Mouse (Mus musculus): ENCODE data around the gene Car9.
"Not testable (repeated sequence)": the region's sequence is repeated elsewhere in the genome, so short reads cannot be mapped to it uniquely, and the experiment has no call there.

The Car9 gene

GRCm38 (mm10) chr4:43506536-43507185 is at the start of gene Car9:
Gene Car9, plus strand, starts transcription at chr4:43506966.
- DNase-seq (ENCODE audit: low spot score), result no peak

GRCm38 (mm10) chr4:43457124-43457523 is 49.6 kb upstream of the Car9 start:
- DNase-seq (ENCODE audit: low spot score), result no peak

- DNase-seq (ENCODE audit: low spot score), result no peak
Measured at GRCm38 (mm10) chr4:43463102-43463501, 43.7 kb upstream of the Car9 start.

GRCm38 (mm10) chr4:43465935-43466334 is 40.8 kb upstream of the Car9 start:
- no peak for DNase-seq (ENCODE audit: low spot score)

GRCm38 (mm10) chr4:43466872-43467271 is 39.9 kb upstream of the Car9 start:
- no peak for DNase-seq (ENCODE audit: low spot score)

- DNase-seq (ENCODE audit: low spot score), result no peak
Measured at GRCm38 (mm10) chr4:43470301-43470700, 36.5 kb upstream of the Car9 start.

GRCm38 (mm10) chr4:43473636-43474035 is 33.1 kb upstream of the Car9 start:
- no peak for DNase-seq (ENCODE audit: low spot score)

GRCm38 (mm10) chr4:43476604-43477003 is 30.2 kb upstream of the Car9 start:
- DNase-seq (ENCODE audit: low spot score), result no peak

GRCm38 (mm10) chr4:43477857-43478533 is 28.8 kb upstream of the Car9 start:
- peak; percentile 97 for DNase-seq (ENCODE audit: low spot score)

GRCm38 (mm10) chr4:43478534-43478858 is 28.3 kb upstream of the Car9 start:
- DNase-seq (ENCODE audit: low spot score), result no peak

- DNase-seq (ENCODE audit: low spot score), result peak; percentile 82
Measured at GRCm38 (mm10) chr4:43478906-43479832, 27.6 kb upstream of the Car9 start.

- DNase-seq (ENCODE audit: low spot score), result no peak
Measured at GRCm38 (mm10) chr4:43480985-43481384, 25.8 kb upstream of the Car9 start.

- DNase-seq (ENCODE audit: low spot score), result no peak
Measured at GRCm38 (mm10) chr4:43481894-43482456, 24.8 kb upstream of the Car9 start.

GRCm38 (mm10) chr4:43482591-43482990 is 24.2 kb upstream of the Car9 start:
- DNase-seq (ENCODE audit: low spot score), result no peak

- DNase-seq (ENCODE audit: low spot score), result no peak
Measured at GRCm38 (mm10) chr4:43483535-43484091, 23.2 kb upstream of the Car9 start, which contains the start of gene Sit1. Gene Sit1, minus strand, starts transcription at chr4:43483734.

- DNase-seq (ENCODE audit: low spot score), result not testable (repeated sequence)
Measured at GRCm38 (mm10) chr4:43485666-43486065, 21.1 kb upstream of the Car9 start.

- no peak for DNase-seq (ENCODE audit: low spot score)
Measured at GRCm38 (mm10) chr4:43489611-43490010, 17.2 kb upstream of the Car9 start.

- no peak for DNase-seq (ENCODE audit: low spot score)
Measured at GRCm38 (mm10) chr4:43490801-43491200, 16.0 kb upstream of the Car9 start.

- DNase-seq (ENCODE audit: low spot score), result no peak
Measured at GRCm38 (mm10) chr4:43492101-43492820, 14.5 kb upstream of the Car9 start.

GRCm38 (mm10) chr4:43492821-43493185 is 14.0 kb upstream of the Car9 start, which contains the start of gene Ccdc107:
Gene Ccdc107, plus strand, starts transcription at chr4:43492900.
- peak; percentile 95 for DNase-seq (ENCODE audit: low spot score)

GRCm38 (mm10) chr4:43493186-43493845 is 13.4 kb upstream of the Car9 start:
- peak; percentile 98 for DNase-seq (ENCODE audit: low spot score)

All from embryo, embryonic 10 days (tissue).